Mouse (Mus musculus): ENCODE measurements around the gene Sart1.
"Not testable (repeated sequence)": the region's sequence is repeated elsewhere in the genome, so short reads cannot be mapped to it uniquely, and the experiment has no call there.

Gene Sart1

GRCm38 (mm10) chr19:5370932-5371331, 17.6 kb downstream of the Sart1 start:
- DNase-seq (ENCODE audit: low spot score): no peak

GRCm38 (mm10) chr19:5367455-5367854, 21.0 kb downstream of the Sart1 start:
- DNase-seq (ENCODE audit: low spot score): no peak

- DNase-seq (ENCODE audit: low spot score): peak; percentile 14
Measured at GRCm38 (mm10) chr19:5367053-5367359, 21.5 kb downstream of the Sart1 start, which contains the start of gene Banf1. Gene Banf1 (minus strand): TSS chr19:5367168.

DNA sequence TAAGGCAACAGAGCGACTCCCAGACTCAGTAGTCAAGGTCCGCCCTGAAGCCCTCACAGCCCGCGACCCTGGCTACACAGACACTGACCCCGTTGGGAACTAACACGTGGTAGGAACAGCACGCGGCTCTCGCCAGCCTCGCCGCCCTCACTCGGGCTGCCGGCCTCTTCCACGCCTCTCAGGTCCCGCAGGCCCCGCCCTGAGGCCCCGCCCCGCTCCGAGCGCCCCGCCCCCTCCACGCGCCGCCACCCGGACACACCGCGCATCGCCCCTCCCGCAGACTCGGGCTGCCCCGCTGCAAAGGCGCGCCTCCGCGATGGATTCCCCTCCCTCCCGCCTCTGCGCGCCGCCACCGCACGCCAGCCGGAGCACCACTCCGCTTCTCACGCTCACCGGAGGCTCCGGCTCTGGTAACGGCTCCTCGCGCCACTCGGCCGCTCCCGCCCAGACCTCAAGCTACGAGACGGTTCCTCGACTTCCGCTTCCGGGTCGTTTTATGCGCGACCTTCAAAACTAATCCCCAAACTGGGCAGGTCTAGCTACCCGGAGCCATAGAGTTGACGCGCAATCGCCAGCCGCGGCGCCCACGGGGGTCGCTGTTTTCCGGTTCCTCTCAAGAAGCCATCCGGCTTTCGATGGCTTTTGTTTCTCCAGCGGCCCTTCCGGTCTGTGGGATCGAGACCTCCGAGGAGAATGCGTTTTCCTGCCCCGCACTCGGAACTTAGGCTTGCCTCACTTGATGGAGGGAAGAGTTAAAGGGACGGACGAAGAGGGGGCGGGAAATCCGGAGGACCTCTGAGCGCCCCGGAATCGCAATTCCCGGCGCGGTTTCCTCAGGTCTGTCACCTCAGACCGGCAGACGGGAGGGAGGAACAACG, 22.1 kb downstream of the Sart1 start, which contains the start of gene Eif1ad:
Gene Eif1ad (plus strand): TSS at position 567 of the 878 bp plus-strand sequence.
- peak; percentile 93 for DNase-seq (ENCODE audit: low spot score)

DNA sequence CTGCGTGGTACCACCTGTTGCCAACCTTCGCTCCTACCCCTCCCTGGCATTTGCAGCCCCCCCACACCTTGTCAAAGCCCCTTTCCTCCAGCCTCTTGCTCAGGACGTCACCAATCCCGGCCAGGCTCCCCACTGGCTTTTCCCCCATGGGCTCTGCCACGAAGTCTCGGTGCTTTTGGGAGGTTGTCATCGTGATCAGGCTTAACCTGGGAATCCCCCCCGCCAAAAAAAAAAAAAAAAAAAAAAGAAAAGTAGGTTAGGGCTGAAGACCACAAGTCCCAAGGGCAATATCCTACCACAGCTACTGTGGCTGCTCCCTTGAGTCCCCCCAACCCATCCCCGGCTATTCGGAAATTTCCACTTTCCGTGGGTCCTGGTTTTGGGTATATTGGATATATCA, 22.8 kb downstream of the Sart1 start:
- no peak for DNase-seq (ENCODE audit: low spot score)

DNA sequence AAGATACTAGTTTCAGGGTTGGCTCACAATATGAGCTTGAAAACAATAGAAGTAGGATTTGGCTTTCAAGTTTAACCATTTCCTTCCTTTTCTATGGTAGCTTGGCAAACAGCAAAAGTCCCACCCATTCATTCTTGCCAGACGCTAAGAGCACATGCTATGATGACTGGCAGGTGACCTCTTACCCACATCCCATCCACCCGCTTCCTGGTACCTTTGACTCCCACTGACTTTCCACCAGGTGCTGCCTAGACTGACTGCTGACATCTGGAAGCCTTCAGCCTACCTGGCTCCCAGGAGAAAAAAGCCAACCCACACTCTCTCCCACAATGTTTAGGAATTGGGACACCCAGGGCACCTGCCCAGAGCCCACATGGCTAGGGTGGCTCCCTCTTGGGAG, 24.4 kb downstream of the Sart1 start:
- no peak for DNase-seq (ENCODE audit: low spot score)

GRCm38 (mm10) chr19:5362186-5362585, 26.3 kb downstream of the Sart1 start:
- DNase-seq (ENCODE audit: low spot score): no peak

GRCm38 (mm10) chr19:5356080-5356479, 32.4 kb downstream of the Sart1 start:
- DNase-seq (ENCODE audit: low spot score): no peak

GRCm38 (mm10) chr19:5353609-5354008, 34.9 kb downstream of the Sart1 start:
- DNase-seq (ENCODE audit: low spot score): no peak

- DNase-seq (ENCODE audit: low spot score): not testable (repeated sequence)
Measured at GRCm38 (mm10) chr19:5349502-5349873, 39.0 kb downstream of the Sart1 start, which contains the start of gene Cst6. Gene Cst6 (minus strand): TSS chr19:5349574.

DNA sequence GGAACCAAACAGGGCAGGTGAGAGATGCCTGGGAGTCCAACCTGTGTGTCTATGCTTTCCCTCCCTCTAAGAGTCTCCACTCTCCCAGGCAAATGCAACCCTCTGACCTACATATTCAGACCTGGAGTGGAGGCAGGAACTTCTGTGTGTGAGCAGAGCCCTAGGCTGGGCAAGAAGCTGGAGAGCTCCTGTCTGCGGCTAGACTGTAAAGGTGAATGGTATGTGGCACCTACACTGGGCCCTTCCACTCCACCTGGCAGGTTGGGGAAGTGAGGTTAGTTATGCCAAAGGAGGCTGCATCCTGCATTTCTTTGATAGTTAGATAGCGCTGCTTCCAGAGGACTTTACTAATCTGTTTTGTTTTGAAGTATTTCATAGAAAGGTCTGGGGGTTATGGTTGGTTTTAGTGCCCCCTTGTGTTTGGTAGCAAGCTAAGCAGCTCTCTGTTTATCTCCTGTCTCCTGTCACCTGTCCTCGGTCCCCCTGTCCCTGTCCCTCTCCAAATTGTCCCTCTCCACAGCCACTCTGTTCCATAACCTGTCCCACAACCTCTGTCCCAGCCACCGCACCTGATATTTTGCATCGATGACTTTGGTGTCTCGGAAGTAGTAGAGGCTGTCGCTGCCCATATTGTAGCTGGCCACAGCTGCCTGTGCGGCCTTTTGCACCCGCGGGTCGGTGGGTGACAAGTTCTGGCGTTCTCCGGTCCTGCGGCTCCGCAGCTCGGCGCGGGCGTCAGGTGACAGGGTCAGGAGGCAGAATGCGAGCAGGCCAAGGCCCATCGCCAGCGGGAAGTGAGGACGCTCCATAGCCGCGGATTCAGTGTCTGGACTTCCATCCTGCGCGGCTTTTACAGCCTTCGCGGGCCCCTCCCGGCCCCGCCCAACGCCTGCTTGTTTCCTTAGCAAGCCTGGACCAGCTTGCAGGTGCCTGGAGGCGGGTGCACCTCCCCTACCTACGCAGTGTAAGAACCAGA, 39.7 kb downstream of the Sart1 start:
- peak; percentile 38 for DNase-seq (ENCODE audit: low spot score)

DNA sequence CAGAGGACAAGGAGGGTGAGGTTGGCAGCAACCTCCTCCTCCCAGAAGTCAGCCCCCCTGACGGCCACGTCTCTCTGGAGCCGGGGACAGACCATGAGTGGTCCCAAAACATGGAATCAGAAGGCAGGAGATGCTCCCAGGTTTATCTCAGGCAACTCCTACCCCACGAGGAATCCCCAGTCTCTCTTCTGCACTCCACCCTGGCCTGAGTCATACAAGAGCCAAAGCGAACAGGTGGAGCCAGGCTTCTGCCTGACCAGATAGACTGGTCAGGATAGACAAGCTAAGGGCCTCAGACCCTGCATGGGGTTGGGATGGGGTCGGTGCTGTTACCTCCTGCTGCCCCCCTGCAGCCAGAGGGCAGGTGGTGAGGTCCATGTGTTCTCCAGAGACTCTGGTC, 40.4 kb downstream of the Sart1 start:
- no peak for DNase-seq (ENCODE audit: low spot score)

- no peak for DNase-seq (ENCODE audit: low spot score)
Measured at GRCm38 (mm10) chr19:5345297-5346131, 43.0 kb downstream of the Sart1 start.

- DNase-seq (ENCODE audit: low spot score): no peak
Measured at GRCm38 (mm10) chr19:5341360-5341759, 47.1 kb downstream of the Sart1 start.

- DNase-seq (ENCODE audit: low spot score): peak; percentile 80
Measured at GRCm38 (mm10) chr19:5337975-5338374, 50.5 kb downstream of the Sart1 start.

GRCm38 (mm10) chr19:5335441-5335840, 53.1 kb downstream of the Sart1 start, which contains the start of gene Catsper1:
Gene Catsper1 (plus strand): TSS chr19:5335741.
- DNase-seq (ENCODE audit: low spot score): no peak

GRCm38 (mm10) chr19:5334741-5335140, 53.8 kb downstream of the Sart1 start:
- DNase-seq (ENCODE audit: low spot score): no peak

GRCm38 (mm10) chr19:5327970-5328369, 60.5 kb downstream of the Sart1 start:
- peak; percentile 58 for DNase-seq (ENCODE audit: low spot score)
